Mouse (Mus musculus) adrenal gland, postnatal 36 days (tissue): Measurements from ENCODE around the gene Tarsl2. TPM values are rescaled to one million over a fixed set of nuclear protein-coding genes. Genes with fewer than 3 reads are reported as not detected.

Experiments
- DNase-seq, 2 experiments: peaks; one replicate each; pipeline ENCODE4 v3.0.0; 2021; ENCODE audit warnings: mixed read lengths in 1 of 2
- total RNA-seq, 2 experiments: library from RNA; stranded (reverse); gene quantifications; 2 replicates each; pipeline ENCODE4 v1.2.3; 2021

The Tarsl2 gene
- total RNA-seq, 2 experiments from 2014 or later = 18.2 to 27.3 TPM

GRCm38 (mm10) chr7:65737286-65738040 is 92.8 kb downstream of the Tarsl2 start:
- DNase-seq = peak; percentile 90 to 91

Other genes with a start within 250 kb of the Tarsl2 start
- 10 to 100 TPM; 86.5 to 89.9 TPM for gene Tjp1, start 117.1 kb upstream of the Tarsl2 start, total RNA-seq
- gene Tm2d3, start 46.3 kb downstream of the Tarsl2 start, total RNA-seq = 10 to 100 TPM; 59.4 to 60.7 TPM
- gene Pcsk6, start 216.8 kb downstream of the Tarsl2 start, total RNA-seq = 10 to 100 TPM; 19.6 to 20.5 TPM